Mouse (Mus musculus): ENCODE data around the gene Trmt10a.

- TF ChIP-seq POLR2A (IDR thresholded peaks at IDR 0.05; ENCODE audit: control insufficient read depth in 1 of 2, insufficient read depth in 1 of 2, low read depth in 1 of 2, low read length in 2 of 2, poor library complexity in 1 of 2) (no peak), GABPA (IDR thresholded peaks at IDR 0.05; ENCODE audit: low read depth, low read length) (no peak), ETS1 (IDR thresholded peaks at IDR 0.05; ENCODE audit: low read depth, low read length) (no peak), CHD2 (IDR thresholded peaks at IDR 0.05; ENCODE audit: low read length) (no peak), CTCF (IDR thresholded peaks at IDR 0.05 in 2 of 3, conservative IDR thresholded peaks at IDR 0.05 in 1 of 3; ENCODE audit: control insufficient read depth in 1 of 3, insufficient read depth in 1 of 3, low read depth in 2 of 3, low read length in 3 of 3, poor library complexity in 1 of 3, severe bottlenecking in 1 of 3) (no peak), USF2 (IDR thresholded peaks at IDR 0.05; ENCODE audit: borderline replicate concordance in 1 of 2, insufficient read depth in 1 of 2, low read depth in 1 of 2, low read length in 2 of 2) (no peak), POLR2AphosphoS2 (IDR thresholded peaks at IDR 0.05; ENCODE audit: low read length) (no peak), CHD1 (IDR thresholded peaks at IDR 0.05; ENCODE audit: low read depth, low read length) (no peak)
Observed at GRCm38 (mm10) chr3:138185995-138186930, 43.0 kb downstream of the Trmt10a start.

Measured in MEL (cell line).